Mouse (Mus musculus) midbrain, embryonic 11.5 days (tissue): ENCODE data around the gene Isy1. TPM values are rescaled to one million over a fixed set of nuclear protein-coding genes. Genes with fewer than 3 reads are reported as not detected.
A peak's percentile ranks its signal among the peaks of the same experiment; 100 is the strongest.

Experiments
- ATAC-seq: fragments of 200-750 bp; cut with Nextera tagmentation; 2 replicates; pipeline ENCODE4 v1.8.0; 2017; ENCODE audit warnings: moderate TSS enrichment, moderate library complexity; ENCODE audit not compliant: low FRiP score
- DNase-seq: peaks from one replicate; pipeline ENCODE4 v3.0.0; 2015; ENCODE audit warnings: low spot score; ENCODE audit errors: missing footprints
- H3K27ac ChIP-seq: fragments of 300-500 bp; sonication (generic); 2 replicates; pipeline ENCODE4 v1.5.1; 2014; ENCODE audit warnings: low read depth, low read length
- H3K27me3 ChIP-seq: fragments of 300-500 bp; sonication (generic); 2 replicates; pipeline ENCODE4 v1.6.1; 2014; ENCODE audit warnings: mild to moderate bottlenecking, low read length, moderate library complexity, mixed read lengths; ENCODE audit not compliant: control insufficient read depth, insufficient read depth
- H3K36me3 ChIP-seq: fragments of 300-500 bp; sonication (generic); 2 replicates; pipeline ENCODE4 v1.6.1; 2014; ENCODE audit warnings: mild to moderate bottlenecking, low read length, moderate library complexity, mixed read lengths; ENCODE audit not compliant: control insufficient read depth, insufficient read depth
- H3K4me1 ChIP-seq: fragments of 300-500 bp; sonication (generic); 2 replicates; pipeline ENCODE4 v1.6.1; 2014; ENCODE audit warnings: low read length; ENCODE audit not compliant: control insufficient read depth, insufficient read depth
- H3K4me2 ChIP-seq: fragments of 300-500 bp; sonication (generic); 2 replicates; pipeline ENCODE4 v1.6.1; 2014; ENCODE audit warnings: mild to moderate bottlenecking, moderate library complexity
- H3K4me3 ChIP-seq: fragments of 300-500 bp; sonication (generic); 2 replicates; pipeline ENCODE4 v1.5.1; 2014; ENCODE audit warnings: low read depth, low read length
- H3K9ac ChIP-seq: fragments of 300-500 bp; sonication (generic); 2 replicates; pipeline ENCODE4 v1.6.1; 2014; ENCODE audit warnings: low read length
- H3K9me3 ChIP-seq: fragments of 300-500 bp; sonication (generic); 2 replicates; pipeline ENCODE4 v1.6.1; 2016; ENCODE audit warnings: low read length; ENCODE audit not compliant: control insufficient read depth
- WGBS: fragments of 180-500 bp; shearing (Covaris S2); extraction: QIAGEN DNeasy Blood & Tissue Kit; methylation state at CpG from one replicate; pipeline ENCODE4 v1.1.7; 2014; 5-methylcytosine and 5-hydroxymethylcytosine counted together
- polyA plus RNA-seq: library from polyadenylated mRNA; unstranded; fragments of >200 nt; fragmentation: Nextera tagmentation; extraction: Ambion mirVana; gene quantifications from 2 replicates; pipeline ENCODE4 v1.2.1, GENCODE M21; 2014

Gene Isy1
- polyA plus RNA-seq, 1 experiment from 2014 or later: 66.4 TPM

GRCm38 (mm10) chr6:87853446-87853845, 14.8 kb upstream of the Isy1 start:
- Histone ChIP-seq H3K27ac (no peak overlapping the region), H3K4me2 (no peak overlapping the region), H3K36me3 (no peaks in the 10 kb centered on the region), H3K9me3 (no peaks in the 10 kb centered on the region), H3K9ac (no peak overlapping the region), H3K4me1 (peaks cover 9% of the 10 kb centered on the region), H3K27me3 (no peaks in the 10 kb centered on the region), H3K4me3 (no peak overlapping the region)
- 88% methylated on average over 4 of the region's 4 CpGs for WGBS
- ATAC-seq (no peak), DNase-seq (peak; percentile 44)

GRCm38 (mm10) chr6:87851871-87852270, 13.3 kb upstream of the Isy1 start:
- H3K4me2 ChIP-seq: no peak overlapping the region
- H3K27ac ChIP-seq: no peak overlapping the region
- H3K4me3 ChIP-seq: no peak overlapping the region

GRCm38 (mm10) chr6:87850900-87851614, 12.5 kb upstream of the Isy1 start, which contains the start of gene Cnbp:
Gene Cnbp, minus strand, starts transcription at chr6:87851106.
- H3K27ac ChIP-seq: peak within 1 kb of the TSS; percentile 78
- H3K36me3 ChIP-seq: no peaks in the 10 kb centered on the region
- DNase-seq (peak; percentile 100), ATAC-seq (peak; percentile 98)
- no peaks in the 10 kb centered on the region for H3K9me3 ChIP-seq
- H3K27me3 ChIP-seq: no peaks in the 10 kb centered on the region
- under 1% methylated on average over 55 of the region's 55 CpGs for WGBS
- peaks cover 11% of the 10 kb centered on the region for H3K4me1 ChIP-seq
- H3K9ac ChIP-seq: peak within 1 kb of the TSS; percentile 99
- peak within 1 kb of the TSS; percentile 72 for H3K4me2 ChIP-seq
- peak within 1 kb of the TSS; percentile 100 for H3K4me3 ChIP-seq

More at GRCm38 (mm10) chr6:87851871-87852270, 13.3 kb upstream of the Isy1 start:
- Histone ChIP-seq H3K4me1 (peaks cover 11% of the 10 kb centered on the region), H3K27me3 (no peaks in the 10 kb centered on the region), H3K9ac (no peak overlapping the region), H3K36me3 (no peaks in the 10 kb centered on the region), H3K9me3 (no peaks in the 10 kb centered on the region)
- peak; percentile 57 for DNase-seq
- WGBS: 80% methylated on average over 6 of the region's 6 CpGs
- no peak for ATAC-seq

- under 1% methylated on average over 70 of the region's 73 CpGs for WGBS
- Histone ChIP-seq H3K36me3 (peaks cover under 1% of the 10 kb centered on the region), H3K27ac (peak overlapping the region; percentile 78), H3K9ac (peak overlapping the region; percentile 99), H3K9me3 (no peaks in the 10 kb centered on the region), H3K4me2 (peak overlapping the region; percentile 72), H3K4me3 (peak overlapping the region; percentile 100), H3K27me3 (no peaks in the 10 kb centered on the region), H3K4me1 (peaks cover 11% of the 10 kb centered on the region)
- ATAC-seq (no peak; the same call in none of the 2 replicates), DNase-seq (peak; percentile 95)
Observed at GRCm38 (mm10) chr6:87850155-87850899, 11.7 kb upstream of the Isy1 start.

GRCm38 (mm10) chr6:87849780-87850154, 11.2 kb upstream of the Isy1 start:
- ATAC-seq (no peak), DNase-seq (peak; percentile 91)
- Histone ChIP-seq H3K4me1 (peaks cover 11% of the 10 kb centered on the region), H3K27ac (no peak overlapping the region), H3K4me3 (peak overlapping the region; percentile 100), H3K9me3 (no peaks in the 10 kb centered on the region), H3K4me2 (peak overlapping the region; percentile 72), H3K9ac (peak overlapping the region; percentile 99), H3K36me3 (peaks cover 7% of the 10 kb centered on the region), H3K27me3 (no peaks in the 10 kb centered on the region)
- WGBS: 2% methylated on average over 8 of the region's 8 CpGs

- Histone ChIP-seq H3K9ac (no peak overlapping the region), H3K9me3 (no peaks in the 10 kb centered on the region), H3K36me3 (peaks cover 23% of the 10 kb centered on the region), H3K4me1 (peaks cover 11% of the 10 kb centered on the region), H3K27me3 (no peaks in the 10 kb centered on the region), H3K4me2 (no peak overlapping the region), H3K4me3 (no peak overlapping the region), H3K27ac (no peak overlapping the region)
- 85% methylated on average over 1 of the region's 1 CpGs for WGBS
- ATAC-seq: no peak
- DNase-seq: no peak
Observed at GRCm38 (mm10) chr6:87846813-87847212, 8.2 kb upstream of the Isy1 start.

GRCm38 (mm10) chr6:87845031-87845695, 6.6 kb upstream of the Isy1 start:
- ATAC-seq: no peak
- Histone ChIP-seq H3K4me2 (no peak overlapping the region), H3K9me3 (no peaks in the 10 kb centered on the region), H3K36me3 (peaks cover 23% of the 10 kb centered on the region), H3K9ac (no peak overlapping the region), H3K27ac (no peak overlapping the region), H3K4me1 (peaks cover 7% of the 10 kb centered on the region), H3K4me3 (no peak overlapping the region), H3K27me3 (no peaks in the 10 kb centered on the region)
- DNase-seq: peak; percentile 73
- 92% methylated on average over 13 of the region's 13 CpGs for WGBS

GRCm38 (mm10) chr6:87842254-87842653, 3.7 kb upstream of the Isy1 start:
- Histone ChIP-seq H3K4me2 (no peak overlapping the region), H3K27ac (no peak overlapping the region), H3K9ac (no peak overlapping the region), H3K9me3 (no peaks in the 10 kb centered on the region), H3K4me3 (no peak overlapping the region), H3K27me3 (no peaks in the 10 kb centered on the region), H3K36me3 (peaks cover 23% of the 10 kb centered on the region), H3K4me1 (peaks cover 3% of the 10 kb centered on the region)
- no peak for ATAC-seq
- whole genome bisulfite sequencing: 27% methylated on average over 1 of the region's 1 CpGs
- DNase-seq: no peak

- no peaks in the 10 kb centered on the region for H3K9me3 ChIP-seq
Observed at GRCm38 (mm10) chr6:87841635-87842034, 3.0 kb upstream of the Isy1 start.

More at GRCm38 (mm10) chr6:87841635-87842034, 3.0 kb upstream of the Isy1 start:
- peak; percentile 57 for DNase-seq
- Histone ChIP-seq H3K27me3 (no peaks in the 10 kb centered on the region), H3K4me2 (no peak overlapping the region), H3K4me1 (peaks cover 3% of the 10 kb centered on the region), H3K36me3 (peaks cover 23% of the 10 kb centered on the region), H3K27ac (no peak overlapping the region), H3K9ac (no peak overlapping the region), H3K4me3 (no peak overlapping the region)
- no peak for ATAC-seq
- WGBS: 82% methylated on average over 8 of the region's 8 CpGs
